Mouse (Mus musculus) frontal cortex, postnatal 10 days (tissue): ENCODE data around the gene Zfp873.
A peak's percentile ranks its signal among the peaks of the same experiment; 100 is the strongest.
"Not testable (repeated sequence)": the region's sequence is repeated elsewhere in the genome, so short reads cannot be mapped to it uniquely, and the experiment has no call there.

Experiments used
- DNase-seq, 2 experiments: peaks; one replicate each; pipeline ENCODE4 v3.0.0; 2022; ENCODE audit warnings: low spot score in 2 of 2, mixed read lengths in 1 of 2

The Zfp873 gene

DNA sequence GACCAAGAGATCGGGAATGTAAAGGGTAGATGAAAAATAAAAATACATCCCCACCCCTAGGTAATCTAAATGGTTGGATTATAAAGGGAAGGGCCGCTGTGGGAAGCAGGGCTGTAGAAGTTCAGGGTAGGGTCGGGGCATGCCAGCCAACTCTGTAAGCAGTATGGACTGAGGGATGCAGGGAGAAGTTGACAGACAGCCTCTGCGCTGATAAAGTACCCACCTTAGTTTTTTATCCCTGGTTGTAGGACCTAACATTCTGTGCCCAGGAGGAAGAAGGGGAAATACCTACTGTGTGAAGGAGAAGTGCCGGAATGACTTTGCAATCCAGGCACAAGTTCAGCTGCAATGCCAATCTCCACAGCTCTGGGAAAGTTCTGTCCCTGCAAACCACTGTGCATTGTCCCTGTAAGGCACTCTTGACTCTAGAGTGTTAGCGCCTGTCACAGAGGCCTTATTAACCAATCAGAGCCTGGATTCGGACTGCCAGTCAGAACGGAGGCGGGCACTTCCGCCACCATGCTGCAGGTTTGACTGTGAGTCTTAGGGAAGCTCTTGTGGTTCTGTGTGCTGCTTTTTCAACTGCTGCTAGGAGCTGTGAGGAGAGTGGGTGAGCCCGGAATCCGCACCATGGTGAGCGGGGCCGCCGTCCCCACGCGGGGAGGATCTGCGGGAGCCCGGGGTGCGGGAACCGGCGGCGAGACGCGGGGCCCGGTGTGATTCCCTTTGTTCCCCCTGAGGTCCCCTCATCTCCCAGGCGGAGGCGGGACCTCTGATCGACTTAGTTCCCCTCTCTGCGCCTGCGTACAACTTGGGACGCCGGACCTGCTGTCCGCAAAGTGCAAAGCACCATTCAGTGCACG, at the start of gene Zfp873:
Zfp873 (plus strand) TSS at position 527 of the 863 bp plus-strand sequence.
- peak; percentile 85 to 88 for DNase-seq

DNA sequence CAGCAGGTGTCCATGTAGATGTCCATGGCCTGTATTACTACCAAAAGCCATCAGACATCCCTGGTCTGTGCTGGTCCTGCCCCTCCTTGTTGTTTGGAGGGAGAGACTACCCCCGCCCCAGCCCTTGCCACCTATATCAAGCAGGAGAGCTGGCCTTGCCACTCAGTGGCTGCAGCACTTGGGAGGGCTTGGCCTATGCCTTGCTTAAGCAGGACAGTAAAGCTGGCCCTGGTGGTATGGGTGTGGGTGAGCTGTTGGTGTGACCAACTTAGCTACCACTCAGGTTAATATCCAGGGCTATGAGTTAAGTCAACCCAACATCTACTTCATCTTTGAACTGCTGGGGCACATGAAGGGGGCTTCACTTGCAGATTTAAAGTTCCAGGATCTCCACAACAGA, 44.7 kb upstream of the Zfp873 start:
- DNase-seq, result not testable (repeated sequence)

DNA sequence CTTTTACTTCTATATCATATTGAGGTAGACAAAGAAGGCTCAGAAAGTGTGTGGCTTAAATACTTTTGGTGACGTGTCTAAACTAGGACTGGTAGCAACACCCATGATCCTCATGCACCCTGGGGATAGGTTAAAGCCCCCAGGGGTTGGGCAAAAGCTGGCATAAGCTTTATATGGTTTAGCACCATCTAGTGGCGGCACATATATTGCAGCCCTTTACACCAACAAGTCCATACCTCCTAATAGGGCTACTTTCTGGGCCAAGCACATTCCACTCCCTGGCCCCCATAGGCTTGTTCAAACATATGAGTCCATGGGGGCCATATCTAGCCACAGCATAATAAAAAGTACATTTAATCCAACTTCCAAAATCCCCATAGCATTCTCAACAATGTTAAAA, 43.1 kb upstream of the Zfp873 start:
- DNase-seq, result not testable (repeated sequence)

DNA sequence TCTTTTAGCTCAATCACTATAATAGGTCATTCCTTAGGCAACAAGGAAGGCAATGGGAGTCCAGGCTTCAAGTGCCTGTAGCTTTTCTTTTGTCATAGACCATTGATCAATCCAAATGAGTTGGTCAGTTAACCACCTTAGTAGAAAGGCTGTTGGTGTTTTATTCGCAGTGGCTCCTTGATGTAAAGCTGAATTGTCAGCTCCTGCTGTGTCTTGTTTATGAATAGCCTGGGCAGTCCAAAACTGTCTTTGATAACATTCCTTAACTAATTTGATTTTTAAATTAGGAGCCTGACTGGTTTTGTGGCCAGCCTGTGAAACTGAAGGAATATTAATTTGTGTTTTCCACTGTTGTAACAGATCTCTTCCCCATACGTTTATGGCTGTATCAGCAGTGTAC, 5.7 kb upstream of the Zfp873 start:
- DNase-seq, result no peak

DNA sequence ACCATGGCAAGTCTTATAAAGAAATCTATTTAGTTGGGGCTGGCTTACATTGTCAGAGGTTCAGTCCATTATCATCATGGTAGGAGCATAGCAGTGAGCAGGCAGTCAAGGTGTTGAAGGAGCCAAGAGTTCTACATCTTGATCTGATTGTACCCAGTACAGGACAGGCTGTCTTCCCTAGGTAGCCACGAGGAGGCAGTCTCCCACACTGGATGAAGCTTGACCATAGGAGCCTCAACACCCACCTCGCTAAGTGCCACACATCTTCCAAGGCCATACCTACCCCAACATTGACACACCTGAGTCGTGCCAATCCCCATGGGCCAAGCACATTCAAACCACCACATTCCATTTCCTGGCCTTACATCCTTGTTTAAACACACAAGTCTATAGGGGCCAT, 1.3 kb upstream of the Zfp873 start:
- no peak for DNase-seq

DNA sequence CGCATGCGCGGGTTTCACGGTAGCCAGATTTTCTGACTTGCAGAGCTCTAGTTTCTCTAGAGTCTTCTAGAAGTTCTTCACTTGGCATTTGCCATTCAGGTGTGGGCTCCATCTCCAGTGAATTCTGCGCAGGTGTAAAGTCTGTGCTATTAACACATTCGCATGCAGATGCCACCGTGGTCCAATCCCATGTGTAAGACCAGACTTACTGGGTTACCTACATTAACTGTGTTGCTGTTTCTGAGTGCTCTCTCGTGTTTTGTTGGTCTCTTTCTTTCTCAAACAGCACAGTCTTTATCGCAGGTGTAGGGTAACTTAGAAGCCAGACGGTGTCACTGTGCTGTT, 509 bp downstream of the Zfp873 start:
- DNase-seq, result not testable (repeated sequence)

DNA sequence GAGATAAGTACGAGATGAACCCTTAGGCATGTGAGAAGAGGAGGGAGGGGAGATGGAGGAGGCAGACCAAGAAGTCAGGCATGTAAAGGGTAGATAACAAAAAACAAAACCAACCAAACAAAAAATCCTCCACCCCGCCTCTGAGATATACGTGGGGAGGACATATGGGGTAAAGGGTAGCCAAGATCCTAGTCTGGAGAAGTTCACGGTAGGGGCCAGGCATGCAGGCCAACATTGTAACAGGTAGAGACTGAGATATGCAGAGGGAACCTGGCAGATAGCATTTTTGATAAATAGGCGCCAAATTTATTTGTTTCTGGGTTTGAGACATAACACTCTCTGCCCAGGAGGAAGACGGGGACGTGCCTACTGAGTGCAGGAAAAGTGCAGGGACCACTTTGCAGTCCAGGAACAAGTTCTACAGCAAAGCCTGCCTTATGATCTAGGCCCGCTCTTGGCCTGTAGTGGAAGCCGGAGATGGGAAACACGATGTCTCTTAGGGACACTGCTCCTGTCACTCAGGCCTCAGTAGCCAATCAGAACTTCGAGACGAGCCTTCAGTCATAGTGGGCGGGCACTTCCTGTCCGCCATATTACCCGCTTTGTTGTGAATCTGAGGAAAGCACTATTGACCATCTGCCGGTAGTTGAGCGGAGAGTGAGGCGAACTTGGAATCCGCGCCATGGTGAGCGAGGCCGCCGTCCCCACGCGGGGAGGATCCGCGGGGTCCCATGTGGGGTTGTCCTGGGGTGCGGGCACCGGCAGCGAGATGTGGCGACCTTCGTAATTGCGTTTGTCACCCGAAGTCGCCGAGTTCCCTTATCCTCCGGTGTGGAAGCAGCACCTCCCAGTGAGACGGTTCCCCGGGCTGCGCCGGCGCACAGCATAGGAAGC, 35.1 kb downstream of the Zfp873 start, which contains the start of gene BC024063:
BC024063 (plus strand) TSS at position 626 of the 894 bp plus-strand sequence.
- peak; percentile 69 to 71 for DNase-seq

DNA sequence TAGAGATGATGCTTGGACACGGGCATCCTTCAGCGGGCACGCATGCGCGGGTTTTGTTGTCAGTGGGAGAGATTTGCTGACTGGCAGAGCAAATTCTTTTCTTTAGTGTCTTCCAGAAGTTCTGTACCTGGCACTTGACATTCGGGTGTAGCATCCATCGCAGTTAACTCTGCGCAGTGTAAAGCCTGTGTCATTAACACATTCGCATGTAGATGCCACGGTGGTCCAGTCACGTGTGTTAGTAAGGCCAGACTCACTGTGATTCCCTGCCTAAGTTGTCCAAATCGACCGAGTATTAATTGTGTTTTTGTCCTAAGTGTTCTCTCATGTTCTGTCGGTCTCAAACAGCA, 35.7 kb downstream of the Zfp873 start:
- DNase-seq, result not testable (repeated sequence)
